In genomic region chr5:121586400-121587039, GRCm38 (mm10) we compare ENCODE assay signal across 9 mouse cellular contexts. TPM values are rescaled to one million over a fixed set of nuclear protein-coding genes. Genes with fewer than 3 reads are reported as not detected.
DNase-seq lines count a peak whose midpoint lies in the region; ATAC-seq and TF ChIP-seq lines count a peak whose summit lies in the region.
"Had no signal": no experiment of that assay in that cellular context is flagged by ENCODE, and none has a peak within 500 bp of the region (broad histone marks: within the 10 kb centered on the region; RNA-seq: fewer than 3 reads in every experiment).

No protein-coding gene starts in this region.

- H3K9ac ChIP-seq in kidney, embryonic 16.5 days (replicated peaks; ENCODE audit: low read length), result no peak overlapping the region
- no peak overlapping the region for H3K9ac ChIP-seq in intestine, embryonic 15.5 days
- peak overlapping the region; percentile 31; the same call in 1 of the 2 replicates for H3K9ac ChIP-seq in liver, embryonic 12.5 days
- H3K9ac ChIP-seq in forebrain, embryonic 12.5 days, result no peak overlapping the region

- H3K4me1 ChIP-seq in kidney, embryonic 16.5 days (ENCODE audit: insufficient read depth, low read length), result peaks cover 17% of the 10 kb centered on the region
- H3K4me1 ChIP-seq in bone marrow macrophage, adult 2 months (ENCODE audit: control insufficient read depth, insufficient read depth, low read length), result peaks cover 51% of the 10 kb centered on the region
- peaks cover 14% of the 10 kb centered on the region for H3K4me1 ChIP-seq in intestine, embryonic 15.5 days (replicated peaks)
- H3K4me1 ChIP-seq in liver, embryonic 12.5 days, result peaks cover 53% of the 10 kb centered on the region
- no peaks in the 10 kb centered on the region; the same call in 1 of the 2 replicates for H3K4me1 ChIP-seq in forebrain, embryonic 12.5 days

- H3K27me3 ChIP-seq in kidney, embryonic 16.5 days (ENCODE audit: insufficient read depth, low read length), result no peaks in the 10 kb centered on the region
- no peaks in the 10 kb centered on the region for H3K27me3 ChIP-seq in intestine, embryonic 15.5 days (replicated peaks)
- no peaks in the 10 kb centered on the region for H3K27me3 ChIP-seq in liver, embryonic 12.5 days (replicated peaks)
- no peaks in the 10 kb centered on the region; the same call in 1 of the 2 replicates for H3K27me3 ChIP-seq in forebrain, embryonic 12.5 days

- H3K36me3 ChIP-seq in kidney, embryonic 16.5 days (ENCODE audit: insufficient read depth, low read length), result no peaks in the 10 kb centered on the region
- H3K36me3 ChIP-seq in intestine, embryonic 15.5 days, result no peaks in the 10 kb centered on the region
- peaks cover 3% of the 10 kb centered on the region; the same call in 1 of the 2 replicates for H3K36me3 ChIP-seq in liver, embryonic 12.5 days
- no peaks in the 10 kb centered on the region for H3K36me3 ChIP-seq in forebrain, embryonic 12.5 days (replicated peaks)

- no peak for TF ChIP-seq CTCF in bone marrow macrophage, adult 2 months (IDR thresholded peaks at IDR 0.05; ENCODE audit: low read depth, low read length)

- peak; percentile 43 for DNase-seq in kidney, adult 18-20 months
- DNase-seq in right cerebral cortex, postnatal 14 days, result peak; percentile 29

- H3K9me3 ChIP-seq in kidney, embryonic 16.5 days (ENCODE audit: low read length), result no peaks in the 10 kb centered on the region
- H3K9me3 ChIP-seq in intestine, embryonic 15.5 days, result no peaks in the 10 kb centered on the region
- no peaks in the 10 kb centered on the region for H3K9me3 ChIP-seq in liver, embryonic 12.5 days (replicated peaks)
- no peaks in the 10 kb centered on the region for H3K9me3 ChIP-seq in forebrain, embryonic 12.5 days

- no peak overlapping the region for H3K4me2 ChIP-seq in kidney, embryonic 16.5 days (replicated peaks; ENCODE audit: low read depth, low read length)
- H3K4me2 ChIP-seq in intestine, embryonic 15.5 days (replicated peaks), result no peak overlapping the region; the same call in 1 of the 2 replicates
- peak overlapping the region; percentile 53 for H3K4me2 ChIP-seq in liver, embryonic 12.5 days
- no peak overlapping the region for H3K4me2 ChIP-seq in forebrain, embryonic 12.5 days

- H3K27ac ChIP-seq in kidney, embryonic 16.5 days (ENCODE audit: low read length), result no peak overlapping the region
- H3K27ac ChIP-seq in bone marrow macrophage, adult 2 months (ENCODE audit: insufficient read depth, low read depth, low read length), result peak overlapping the region; percentile 95
- H3K27ac ChIP-seq in intestine, embryonic 15.5 days, result peak overlapping the region; percentile 67
- H3K27ac ChIP-seq in liver, embryonic 12.5 days, result peak overlapping the region; percentile 67
- H3K27ac ChIP-seq in forebrain, embryonic 12.5 days, result no peak overlapping the region

- ATAC-seq in kidney, embryonic 16.5 days (ENCODE audit: low FRiP score, low TSS enrichment), result no peak
- ATAC-seq in intestine, embryonic 15.5 days, result no peak
- no peak for ATAC-seq in liver, embryonic 12.5 days
- no peak for ATAC-seq in inflammation-experienced regulatory T-cells, adult 6 months
- no peak for ATAC-seq in forebrain, embryonic 12.5 days (ENCODE audit: low FRiP score)

- H3K4me3 ChIP-seq in kidney, embryonic 16.5 days (ENCODE audit: low read length), result no peak overlapping the region
- H3K4me3 ChIP-seq in bone marrow macrophage, adult 2 months (ENCODE audit: insufficient read depth, low read length), result peak overlapping the region; percentile 43
- H3K4me3 ChIP-seq in intestine, embryonic 15.5 days (replicated peaks), result no peak overlapping the region
- peak overlapping the region; percentile 8; the same call in 1 of the 2 replicates for H3K4me3 ChIP-seq in liver, embryonic 12.5 days
- H3K4me3 ChIP-seq in forebrain, embryonic 12.5 days (replicated peaks), result no peak overlapping the region

- no peak for TF ChIP-seq POLR2A in bone marrow macrophage, adult 2 months (IDR thresholded peaks at IDR 0.05; ENCODE audit: borderline replicate concordance, low read depth, low read length)

- 52% methylated on average over 6 of the region's 6 CpGs for WGBS in kidney, embryonic 16.5 days
- WGBS in intestine, embryonic 15.5 days, result 44% methylated on average over 6 of the region's 6 CpGs
- 10% methylated on average over 6 of the region's 6 CpGs for WGBS in liver, embryonic 12.5 days (ENCODE audit: insufficient replicate concordance)
- WGBS in forebrain, embryonic 12.5 days, result 80% methylated on average over 6 of the region's 6 CpGs

RNA-seq across cellular contexts. Expression of gene Aldh2, which starts 7.1 kb away (rescaled TPM):
- 234 and 274 TPM in 2 replicates for polyA plus RNA-seq in kidney, embryonic 16.5 days (2015; fragmentation: Nextera tagmentation; extraction: Ambion mirVana)
- 844 and 895 TPM in 2 replicates for polyA plus RNA-seq in bone marrow macrophage, adult 2 months (2012; ENCODE audit: insufficient read depth, insufficient read length, missing spikeins)
- 189 and 193 TPM in 2 replicates for polyA plus RNA-seq in intestine, embryonic 15.5 days (2015; fragmentation: Nextera tagmentation; extraction: Ambion mirVana)
- polyA plus RNA-seq in liver, embryonic 12.5 days (2016; fragmentation: Nextera tagmentation; extraction: Ambion mirVana), result 143 and 146 TPM in 2 replicates
- 10 to 100 TPM in 1 of 3 experiments, 1 to 10 TPM in 2; 4.5 to 11.7 (median 6.0) TPM for polyA plus RNA-seq in inflammation-experienced regulatory T-cells, adult 6 months (2017; shearing (Covaris generic))
- polyA plus RNA-seq in forebrain, embryonic 12.5 days (2016; fragmentation: Nextera tagmentation; extraction: Ambion mirVana), result 108 and 110 TPM in 2 replicates

RNA-seq across cellular contexts. Expression of gene Acad12, which starts 32.2 kb away (rescaled TPM):
- polyA plus RNA-seq in kidney, embryonic 16.5 days (2015; fragmentation: Nextera tagmentation; extraction: Ambion mirVana), result 3.5 and 3.6 TPM in 2 replicates
- 8.6 and 9.0 TPM in 2 replicates for polyA plus RNA-seq in bone marrow macrophage, adult 2 months (2012; ENCODE audit: insufficient read depth, insufficient read length, missing spikeins)
- 2.9 and 3.1 TPM in 2 replicates for polyA plus RNA-seq in intestine, embryonic 15.5 days (2015; fragmentation: Nextera tagmentation; extraction: Ambion mirVana)
- 1.6 and 1.9 TPM in 2 replicates for polyA plus RNA-seq in liver, embryonic 12.5 days (2016; fragmentation: Nextera tagmentation; extraction: Ambion mirVana)
- 1 to 10 TPM; 1.3 to 3.3 (median 1.7) TPM for polyA plus RNA-seq in inflammation-experienced regulatory T-cells, adult 6 months (2017; shearing (Covaris generic))
- 1.3 and 2.0 TPM in 2 replicates for polyA plus RNA-seq in forebrain, embryonic 12.5 days (2016; fragmentation: Nextera tagmentation; extraction: Ambion mirVana)

RNA-seq across cellular contexts. Expression of gene Mapkapk5, which starts 40.8 kb away (rescaled TPM):
- 50.6 and 51.2 TPM in 2 replicates for polyA plus RNA-seq in kidney, embryonic 16.5 days (2015; fragmentation: Nextera tagmentation; extraction: Ambion mirVana)
- 75.7 TPM in 2 replicates for polyA plus RNA-seq in bone marrow macrophage, adult 2 months (2012; ENCODE audit: insufficient read depth, insufficient read length, missing spikeins)
- 45.5 and 50.7 TPM in 2 replicates for polyA plus RNA-seq in intestine, embryonic 15.5 days (2015; fragmentation: Nextera tagmentation; extraction: Ambion mirVana)
- polyA plus RNA-seq in liver, embryonic 12.5 days (2016; fragmentation: Nextera tagmentation; extraction: Ambion mirVana), result 33.6 and 35.8 TPM in 2 replicates
- polyA plus RNA-seq in inflammation-experienced regulatory T-cells, adult 6 months (2017; shearing (Covaris generic)), result 10 to 100 TPM; 20.2 to 24.2 (median 23.8) TPM
- polyA plus RNA-seq in forebrain, embryonic 12.5 days (2016; fragmentation: Nextera tagmentation; extraction: Ambion mirVana), result 56.7 and 60.6 TPM in 2 replicates

RNA-seq across cellular contexts. Expression of gene Adam1a, which starts 41.2 kb away (rescaled TPM):
- polyA plus RNA-seq in kidney, embryonic 16.5 days (2015; fragmentation: Nextera tagmentation; extraction: Ambion mirVana), result 1.2 and 1.5 TPM in 2 replicates
- polyA plus RNA-seq in bone marrow macrophage, adult 2 months (2012; ENCODE audit: insufficient read depth, insufficient read length, missing spikeins), result 3.0 and 4.3 TPM in 2 replicates
- polyA plus RNA-seq in intestine, embryonic 15.5 days (2015; fragmentation: Nextera tagmentation; extraction: Ambion mirVana), result 0.77 and 1.2 TPM in 2 replicates
- 0.26 and 0.54 TPM in 2 replicates for polyA plus RNA-seq in liver, embryonic 12.5 days (2016; fragmentation: Nextera tagmentation; extraction: Ambion mirVana)
- polyA plus RNA-seq in inflammation-experienced regulatory T-cells, adult 6 months (2017; shearing (Covaris generic)), result 1 to 10 TPM in 1 of 3 experiments, under 1 TPM in 2; 0.36 to 2.0 (median 0.75) TPM
- polyA plus RNA-seq in forebrain, embryonic 12.5 days (2016; fragmentation: Nextera tagmentation; extraction: Ambion mirVana), result 3.3 and 3.7 TPM in 2 replicates

RNA-seq across cellular contexts. Expression of gene Gm42878, which starts 41.2 kb away (rescaled TPM):
- 0.42 TPM in 1 of 2 replicates, not detected in the other for polyA plus RNA-seq in kidney, embryonic 16.5 days (2015; fragmentation: Nextera tagmentation; extraction: Ambion mirVana)
- not detected in 2 replicates for polyA plus RNA-seq in bone marrow macrophage, adult 2 months (2012; ENCODE audit: insufficient read depth, insufficient read length, missing spikeins)
- polyA plus RNA-seq in intestine, embryonic 15.5 days (2015; fragmentation: Nextera tagmentation; extraction: Ambion mirVana), result not detected in 2 replicates
- polyA plus RNA-seq in liver, embryonic 12.5 days (2016; fragmentation: Nextera tagmentation; extraction: Ambion mirVana), result not detected in 2 replicates
- not detected for polyA plus RNA-seq in inflammation-experienced regulatory T-cells, adult 6 months (2017; shearing (Covaris generic))
- polyA plus RNA-seq in forebrain, embryonic 12.5 days (2016; fragmentation: Nextera tagmentation; extraction: Ambion mirVana), result not detected in 2 replicates
- polyA plus RNA-seq: neural tube, embryonic 11.5 days had no signal

Comparison
In these comparisons a context has a peak if more than half of its experiments do, and no peak if none do; other contexts are left out.
1. H3K27ac ChIP-seq: peak in bone marrow macrophage, adult 2 months (single experiment), intestine, embryonic 15.5 days (single experiment) and liver, embryonic 12.5 days (single experiment); none in kidney, embryonic 16.5 days (single experiment) and forebrain, embryonic 12.5 days (single experiment).
2. H3K4me3 ChIP-seq: peak in bone marrow macrophage, adult 2 months (single experiment) and liver, embryonic 12.5 days (single experiment); none in kidney, embryonic 16.5 days (single experiment), intestine, embryonic 15.5 days (single experiment) and forebrain, embryonic 12.5 days (single experiment).